18 mouse cellular contexts compared by ENCODE assay signal in the genomic region with DNA sequence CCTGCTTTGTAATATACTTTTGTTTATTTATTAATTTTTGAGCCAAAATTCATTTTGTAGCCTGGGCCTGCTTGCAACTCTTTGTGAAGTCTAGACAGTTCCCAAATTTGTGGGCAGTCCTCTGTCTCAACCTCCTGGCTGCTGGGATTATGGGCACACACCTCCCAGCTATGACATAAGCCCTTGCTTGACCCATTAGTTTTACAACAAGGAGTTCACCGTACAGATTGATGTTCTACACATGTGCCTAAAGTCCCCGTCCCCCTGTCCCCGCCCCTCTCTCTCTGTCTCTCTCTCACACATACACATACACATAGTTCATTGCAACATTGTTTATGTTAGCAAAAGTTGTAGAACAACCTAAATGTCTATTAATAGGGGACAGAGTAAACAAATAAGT.
"Had no signal": no experiment of that assay in that cellular context is flagged by ENCODE, and none has a peak within 500 bp of the region (broad histone marks: within the 10 kb centered on the region; RNA-seq: fewer than 3 reads in every experiment).

No protein-coding gene starts in this region.

- H3K36me3 ChIP-seq: limb, embryonic 15.5 days; liver, embryonic 13.5 days; liver, embryonic 15.5 days; midbrain, embryonic 10.5 days; midbrain, embryonic 13.5 days; neural tube, embryonic 13.5 days; neural tube, embryonic 15.5 days had no signal

- H3K27me3 ChIP-seq: limb, embryonic 15.5 days; liver, embryonic 15.5 days; midbrain, embryonic 13.5 days; neural tube, embryonic 13.5 days; neural tube, embryonic 15.5 days had no signal

- H3K9ac ChIP-seq: limb, embryonic 15.5 days; liver, embryonic 13.5 days; liver, embryonic 15.5 days; midbrain, embryonic 13.5 days; neural tube, embryonic 13.5 days; neural tube, embryonic 15.5 days had no signal

- H3K4me2 ChIP-seq: limb, embryonic 15.5 days; liver, embryonic 13.5 days; liver, embryonic 15.5 days; midbrain, embryonic 13.5 days; neural tube, embryonic 13.5 days; neural tube, embryonic 15.5 days had no signal

- H3K4me3 ChIP-seq: limb, embryonic 15.5 days; liver, embryonic 13.5 days; liver, embryonic 15.5 days; midbrain, embryonic 10.5 days; midbrain, embryonic 13.5 days; myocyte; neural tube, embryonic 13.5 days; neural tube, embryonic 15.5 days had no signal

- ATAC-seq: midbrain, embryonic 13.5 days; midbrain, embryonic 16.5 days had no signal

- H3K9me3 ChIP-seq: limb, embryonic 15.5 days; liver, embryonic 13.5 days; liver, embryonic 15.5 days; midbrain, embryonic 10.5 days; midbrain, embryonic 13.5 days; neural tube, embryonic 13.5 days; neural tube, embryonic 15.5 days had no signal

- H3K27ac ChIP-seq: limb, embryonic 15.5 days; liver, embryonic 13.5 days; liver, embryonic 15.5 days; midbrain, embryonic 10.5 days; midbrain, embryonic 13.5 days; neural tube, embryonic 13.5 days; neural tube, embryonic 15.5 days had no signal

- DNase-seq: liver, embryonic 13.5 days; lung, postnatal 10 days; retina, postnatal 1 day; right cerebral cortex, adult 18-20 months; right cerebral cortex, postnatal 25 days; right cerebral cortex, postnatal 4 days; spleen, adult 18-20 months; thymus, adult 18-20 months; thymus, postnatal 14 days; thymus, postnatal 36 days had no signal
